Mouse (Mus musculus) forebrain, embryonic 15.5 days (tissue): Measurements from ENCODE around the gene Map3k12. TPM values are rescaled to one million over a fixed set of nuclear protein-coding genes. Genes with fewer than 3 reads are reported as not detected.

Experiments used
- ATAC-seq: fragments of 200-750 bp; cut with Nextera tagmentation; replicated peaks from 2 replicates; pipeline ENCODE4 v1.8.0; 2017; ENCODE audit warnings: mild to moderate bottlenecking, moderate TSS enrichment, moderate library complexity
- H3K27ac ChIP-seq: fragments of 300-500 bp; sonication (generic); replicated peaks from 2 replicates; pipeline ENCODE4 v1.5.1; 2015; ENCODE audit warnings: mild to moderate bottlenecking, inconsistent platforms
- H3K27me3 ChIP-seq: fragments of 300-500 bp; sonication (generic); 2 replicates; pipeline ENCODE4 v1.6.1; 2015; ENCODE audit warnings: inconsistent platforms
- H3K36me3 ChIP-seq: fragments of 300-500 bp; sonication (generic); 2 replicates; pipeline ENCODE4 v1.6.1; 2015; ENCODE audit warnings: mild to moderate bottlenecking, inconsistent platforms
- H3K4me1 ChIP-seq: fragments of 300-500 bp; sonication (generic); 2 replicates; pipeline ENCODE4 v1.6.1; 2015; ENCODE audit warnings: inconsistent platforms
- H3K4me2 ChIP-seq: fragments of 300-500 bp; sonication (generic); replicated peaks from 2 replicates; pipeline ENCODE4 v1.6.1; 2015; ENCODE audit warnings: mild to moderate bottlenecking, inconsistent platforms
- H3K4me3 ChIP-seq: fragments of 300-500 bp; sonication (generic); 2 replicates; pipeline ENCODE4 v1.5.1; 2015; ENCODE audit warnings: mild to moderate bottlenecking, inconsistent platforms
- H3K9ac ChIP-seq: fragments of 300-500 bp; sonication (generic); replicated peaks from 2 replicates; pipeline ENCODE4 v1.6.1; 2015; ENCODE audit warnings: mild to moderate bottlenecking, inconsistent platforms
- H3K9me3 ChIP-seq: fragments of 300-500 bp; sonication (generic); 2 replicates; pipeline ENCODE4 v1.6.1; 2016; ENCODE audit warnings: inconsistent platforms
- WGBS: fragments of 180-500 bp; shearing (Covaris S2); methylation state at CpG from one replicate; pipeline ENCODE4 v1.1.7; 2015; ENCODE audit warnings: mixed read lengths; 5-methylcytosine and 5-hydroxymethylcytosine counted together
- polyA plus RNA-seq: library from polyadenylated mRNA; unstranded; fragments of >200 nt; fragmentation: Nextera tagmentation; extraction: Ambion mirVana; gene quantifications from 2 replicates; pipeline ENCODE4 v1.2.1, GENCODE M21; 2015

Gene Map3k12
- polyA plus RNA-seq, 1 experiment from 2014 or later, result 55.9 TPM

DNA sequence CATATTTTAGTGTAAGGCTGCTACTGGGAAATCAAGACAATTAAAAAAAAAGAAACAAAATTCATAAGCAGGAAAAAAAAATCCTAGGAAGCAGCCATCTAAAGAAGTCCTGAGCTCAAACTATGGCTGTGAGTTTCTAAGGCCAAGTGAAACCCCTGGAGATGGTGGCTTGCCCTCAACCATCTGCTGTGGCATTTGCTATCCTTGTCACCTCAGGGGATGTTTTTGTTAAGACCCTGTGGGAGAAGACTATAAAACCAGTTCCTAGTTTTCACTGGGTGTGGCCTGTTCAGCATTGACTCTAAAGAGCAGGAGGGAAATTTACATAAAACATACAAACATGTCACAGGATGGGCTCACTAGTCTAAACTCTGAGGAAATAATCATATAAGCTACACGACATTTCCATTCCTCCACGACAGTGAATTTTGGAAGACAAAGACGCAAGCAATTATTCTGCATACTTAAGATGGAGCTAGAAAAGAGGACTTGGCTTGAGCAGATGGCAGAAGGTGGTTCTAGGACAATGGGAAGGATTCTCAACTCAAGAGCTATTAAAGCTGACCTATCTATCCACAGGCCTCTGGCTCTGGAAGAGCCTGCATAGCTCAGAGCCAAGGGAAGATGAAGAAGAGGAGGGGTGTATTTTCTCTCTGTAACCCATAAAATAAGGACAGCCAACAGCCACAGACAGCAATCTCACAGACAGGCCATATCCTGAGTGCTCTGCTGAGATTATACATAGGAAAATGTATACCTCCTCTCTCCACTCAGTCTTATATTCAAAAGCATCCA lies 15.4 kb upstream of the Map3k12 start:
- Histone ChIP-seq H3K36me3 (peaks cover 81% of the 10 kb centered on the region), H3K27ac (peak overlapping the region; percentile 61), H3K9me3 (no peaks in the 10 kb centered on the region), H3K4me1 (no peaks in the 10 kb centered on the region), H3K4me3 (no peak overlapping the region), H3K9ac (no peak overlapping the region), H3K4me2 (no peak overlapping the region), H3K27me3 (no peaks in the 10 kb centered on the region)
- ATAC-seq, result no peak
- 74% methylated on average over 3 of the region's 3 CpGs for WGBS

DNA sequence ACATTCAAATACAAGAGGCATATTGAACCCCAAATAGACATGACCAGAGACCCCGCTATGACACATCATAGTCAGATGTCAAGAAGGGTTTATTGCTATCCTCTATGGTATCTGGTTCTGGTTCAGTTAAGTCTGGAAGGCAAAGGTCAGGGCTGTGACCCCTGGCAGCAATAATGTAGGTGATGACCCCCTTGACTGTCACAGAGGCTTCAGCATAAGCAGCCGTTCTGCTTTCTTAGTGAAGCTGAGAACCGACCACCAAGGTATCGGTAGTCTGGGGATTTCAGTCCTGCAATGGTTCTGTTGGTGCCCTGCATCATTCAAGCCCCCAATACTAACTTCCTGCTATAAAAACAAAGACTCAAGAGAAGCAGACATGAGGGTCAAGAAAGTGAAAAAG lies 14.7 kb upstream of the Map3k12 start:
- H3K27ac ChIP-seq, result peak overlapping the region; percentile 61; the same call in 1 of the 2 replicates
- no peaks in the 10 kb centered on the region for H3K9me3 ChIP-seq
- peaks cover 77% of the 10 kb centered on the region for H3K36me3 ChIP-seq
- H3K4me3 ChIP-seq, result no peak overlapping the region
- H3K27me3 ChIP-seq, result no peaks in the 10 kb centered on the region
- 94% methylated on average over 4 of the region's 4 CpGs for WGBS
- H3K4me1 ChIP-seq, result no peaks in the 10 kb centered on the region
- H3K4me2 ChIP-seq, result no peak overlapping the region
- H3K9ac ChIP-seq, result no peak overlapping the region
- no peak for ATAC-seq

DNA sequence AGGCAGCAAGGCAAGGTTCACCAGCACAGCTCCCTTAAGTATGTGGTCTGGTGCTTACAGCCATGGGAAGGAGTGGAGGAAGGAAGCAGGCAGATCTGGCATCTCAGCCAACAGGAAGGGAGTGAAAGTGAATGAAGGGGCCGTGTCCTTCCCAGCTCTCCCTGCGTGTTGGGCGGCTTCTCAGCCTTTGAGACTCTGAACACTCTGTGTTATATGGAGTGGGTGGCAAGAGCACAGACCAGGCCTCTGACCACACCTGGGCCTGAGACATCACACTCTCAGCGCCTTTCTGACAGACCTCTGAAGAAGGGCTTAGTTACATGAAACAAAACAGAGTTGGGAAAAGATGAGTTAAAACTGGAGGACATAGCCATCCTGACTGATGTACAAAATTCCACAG lies 13.7 kb upstream of the Map3k12 start:
- no peak overlapping the region for H3K27ac ChIP-seq
- no peak overlapping the region for H3K4me2 ChIP-seq
- no peaks in the 10 kb centered on the region for H3K4me1 ChIP-seq
- H3K27me3 ChIP-seq, result no peaks in the 10 kb centered on the region
- ATAC-seq, result no peak
- peaks cover 67% of the 10 kb centered on the region for H3K36me3 ChIP-seq
- WGBS, result 86% methylated on average over 4 of the region's 4 CpGs
- H3K9me3 ChIP-seq, result no peaks in the 10 kb centered on the region
- no peak overlapping the region for H3K4me3 ChIP-seq
- H3K9ac ChIP-seq, result no peak overlapping the region

DNA sequence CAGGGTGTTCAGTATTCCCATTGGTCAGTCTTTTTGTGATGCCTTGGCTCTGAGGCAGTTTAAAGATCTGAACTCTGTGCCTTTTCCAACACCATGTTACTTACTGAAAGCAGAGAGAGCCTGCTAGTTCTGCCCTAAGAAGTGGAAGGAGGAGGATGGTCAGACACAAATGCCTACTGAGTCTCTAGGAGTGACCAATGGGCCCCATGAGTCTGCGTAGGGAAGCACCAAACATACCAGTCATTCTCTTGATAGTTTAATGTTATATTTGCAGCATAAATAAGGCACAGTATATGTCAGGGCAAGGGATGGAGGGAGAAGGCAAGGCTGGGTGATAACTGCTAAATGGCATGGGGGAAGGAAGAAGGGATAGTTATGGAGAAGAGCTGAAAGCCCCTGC lies 11.5 kb upstream of the Map3k12 start:
- no peak for ATAC-seq
- no peaks in the 10 kb centered on the region for H3K27me3 ChIP-seq
- peaks cover 65% of the 10 kb centered on the region for H3K36me3 ChIP-seq
- WGBS, result 95% methylated on average over 1 of the region's 1 CpGs
- no peaks in the 10 kb centered on the region for H3K9me3 ChIP-seq
- no peak overlapping the region for H3K27ac ChIP-seq
- H3K4me2 ChIP-seq, result no peak overlapping the region
- no peak overlapping the region for H3K9ac ChIP-seq
- no peaks in the 10 kb centered on the region for H3K4me1 ChIP-seq
- H3K4me3 ChIP-seq, result no peak overlapping the region

DNA sequence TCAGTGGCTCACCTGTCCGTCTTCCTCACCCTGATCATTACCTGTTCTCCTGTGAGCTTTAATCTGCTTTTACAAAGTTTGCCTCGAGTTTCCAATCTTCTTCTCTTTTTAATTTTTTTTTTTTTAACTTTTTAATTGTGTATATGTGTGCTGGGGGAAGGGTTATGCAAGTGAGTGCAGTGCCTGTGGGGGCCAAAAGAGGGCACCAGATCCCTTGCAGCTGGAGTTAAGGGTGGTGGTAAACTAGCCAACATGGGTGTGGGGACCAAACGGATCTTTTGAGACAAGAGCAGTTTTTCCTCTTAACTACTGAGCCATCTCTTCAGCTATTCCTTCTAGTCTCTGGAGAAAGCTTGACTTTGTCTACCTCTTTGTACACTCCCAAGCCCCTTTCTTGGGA lies 11.1 kb upstream of the Map3k12 start:
- H3K9me3 ChIP-seq, result no peaks in the 10 kb centered on the region
- no peak for ATAC-seq
- H3K4me2 ChIP-seq, result no peak overlapping the region
- no peaks in the 10 kb centered on the region for H3K4me1 ChIP-seq
- H3K4me3 ChIP-seq, result no peak overlapping the region
- WGBS, result 82% methylated on average over 3 of the region's 3 CpGs
- H3K36me3 ChIP-seq, result peaks cover 60% of the 10 kb centered on the region
- no peak overlapping the region for H3K27ac ChIP-seq
- no peak overlapping the region for H3K9ac ChIP-seq
- H3K27me3 ChIP-seq, result no peaks in the 10 kb centered on the region

DNA sequence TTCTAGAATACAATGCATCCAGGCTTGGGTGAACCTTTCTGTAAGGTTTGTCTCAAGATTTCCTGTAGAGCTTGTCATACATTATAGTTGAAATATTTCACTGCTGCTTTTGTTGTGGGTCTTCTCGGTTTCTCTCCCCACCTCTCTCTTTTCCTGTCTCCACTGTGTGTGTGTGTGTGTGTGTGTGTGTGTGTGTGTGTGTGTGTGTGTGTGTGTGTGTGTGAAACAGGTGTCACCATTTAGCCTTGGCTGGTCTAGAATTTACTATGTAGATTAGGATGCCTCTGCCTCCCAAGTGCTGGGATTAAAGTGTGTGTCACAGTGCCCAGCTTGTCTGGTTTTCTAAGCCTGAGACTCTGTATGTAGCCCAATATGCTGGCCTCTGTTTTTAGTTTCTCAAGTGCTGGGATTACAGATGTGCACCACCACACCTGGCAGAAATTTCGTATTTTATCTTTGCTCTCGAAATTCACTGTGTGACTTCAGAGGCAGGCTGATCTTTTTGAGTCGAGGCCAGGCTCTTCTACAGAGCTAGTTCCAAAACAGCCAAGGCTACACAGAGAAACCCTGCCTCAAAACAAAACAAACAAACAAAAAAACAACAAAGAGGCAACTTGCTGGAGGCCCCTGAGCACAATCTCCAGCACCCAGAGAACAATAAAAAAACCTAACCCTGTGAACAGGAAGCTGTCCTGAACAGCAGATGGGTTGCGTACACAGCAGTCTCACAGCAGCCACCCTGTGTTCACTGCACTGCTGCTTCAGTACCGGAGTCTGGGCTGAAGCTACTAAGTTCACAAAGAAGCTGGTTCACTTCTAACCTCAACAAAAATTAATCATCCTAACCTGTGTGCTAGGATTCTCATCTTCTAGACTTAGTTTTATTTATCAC lies 9.5 kb upstream of the Map3k12 start:
- Histone ChIP-seq H3K4me2 (no peak overlapping the region), H3K36me3 (peaks cover 64% of the 10 kb centered on the region), H3K4me1 (no peaks in the 10 kb centered on the region), H3K4me3 (no peak overlapping the region), H3K27ac (no peak overlapping the region), H3K9ac (no peak overlapping the region), H3K27me3 (no peaks in the 10 kb centered on the region), H3K9me3 (no peaks in the 10 kb centered on the region)
- 81% methylated on average over 6 of the region's 6 CpGs for WGBS
- ATAC-seq, result no peak

DNA sequence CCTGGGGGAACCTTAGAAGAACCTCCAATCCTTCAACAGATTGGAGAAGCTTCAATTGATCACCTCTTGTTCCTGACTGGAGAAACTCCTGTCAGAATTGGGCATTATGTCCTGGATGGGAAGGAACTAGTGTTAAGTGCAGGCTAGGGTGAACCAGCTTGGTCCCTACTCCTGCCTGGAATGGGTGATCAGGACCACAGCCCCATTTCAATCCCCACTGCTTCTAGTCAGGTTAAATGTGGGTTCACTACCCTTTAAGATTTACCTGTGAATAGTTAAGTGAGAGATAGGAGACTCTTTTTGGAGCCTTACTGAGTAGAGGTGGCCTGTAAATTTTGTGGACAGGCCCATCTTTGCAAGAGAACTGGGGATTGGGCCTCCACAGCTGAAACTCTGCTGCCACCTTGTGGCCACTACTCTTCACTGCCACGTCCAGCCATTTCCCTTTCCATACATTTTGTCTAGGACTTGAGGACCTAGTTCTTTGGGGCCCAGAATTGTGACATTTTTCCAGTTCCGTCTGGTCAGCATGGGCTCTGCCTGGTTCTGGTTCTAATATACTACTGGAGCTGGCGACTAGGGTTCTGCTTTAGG lies 8.1 kb upstream of the Map3k12 start, which contains the start of gene Npff:
Npff (minus strand) TSS at position 51 of the 594 bp plus-strand sequence.
- Histone ChIP-seq H3K9me3 (no peaks in the 10 kb centered on the region), H3K27ac (0 out of 2 replicates have a peak within 1 kb of the TSS, but pooled peaks have one; percentile 29), H3K36me3 (peaks cover 59% of the 10 kb centered on the region), H3K4me3 (no peak within 1 kb of the TSS), H3K4me2 (no peak within 1 kb of the TSS), H3K27me3 (no peaks in the 10 kb centered on the region), H3K4me1 (peaks cover 2% of the 10 kb centered on the region; the same call in 1 of the 2 replicates), H3K9ac (no peak within 1 kb of the TSS)
- 5% methylated on average over 3 of the region's 3 CpGs for WGBS
- peak; percentile 34 for ATAC-seq

DNA sequence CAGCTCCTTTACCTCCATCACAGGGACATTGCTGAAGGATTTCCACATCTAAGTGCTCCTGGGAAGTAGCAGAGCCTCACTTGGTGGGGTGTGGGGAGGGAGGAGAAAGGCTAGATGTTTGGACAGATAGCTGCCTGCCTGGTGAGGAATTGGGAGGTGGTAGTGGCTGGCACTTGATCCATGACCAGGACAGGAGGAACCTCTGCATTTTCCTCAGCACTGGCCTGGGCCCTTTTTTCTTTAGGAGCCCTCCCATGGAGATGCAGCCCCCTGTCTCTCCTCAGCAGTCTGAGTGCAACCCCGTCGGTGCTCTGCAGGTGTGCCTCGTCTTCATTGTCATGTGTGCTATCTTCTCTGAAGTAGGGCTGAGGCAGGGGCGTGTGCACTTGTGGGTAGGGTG lies 4.6 kb upstream of the Map3k12 start:
- Histone ChIP-seq H3K4me2 (no peak overlapping the region), H3K27ac (no peak overlapping the region), H3K9ac (no peak overlapping the region), H3K4me3 (no peak overlapping the region), H3K4me1 (peaks cover 12% of the 10 kb centered on the region), H3K9me3 (no peaks in the 10 kb centered on the region), H3K36me3 (peaks cover 30% of the 10 kb centered on the region), H3K27me3 (no peaks in the 10 kb centered on the region)
- ATAC-seq, result no peak
- 80% methylated on average over 4 of the region's 4 CpGs for whole genome bisulfite sequencing

DNA sequence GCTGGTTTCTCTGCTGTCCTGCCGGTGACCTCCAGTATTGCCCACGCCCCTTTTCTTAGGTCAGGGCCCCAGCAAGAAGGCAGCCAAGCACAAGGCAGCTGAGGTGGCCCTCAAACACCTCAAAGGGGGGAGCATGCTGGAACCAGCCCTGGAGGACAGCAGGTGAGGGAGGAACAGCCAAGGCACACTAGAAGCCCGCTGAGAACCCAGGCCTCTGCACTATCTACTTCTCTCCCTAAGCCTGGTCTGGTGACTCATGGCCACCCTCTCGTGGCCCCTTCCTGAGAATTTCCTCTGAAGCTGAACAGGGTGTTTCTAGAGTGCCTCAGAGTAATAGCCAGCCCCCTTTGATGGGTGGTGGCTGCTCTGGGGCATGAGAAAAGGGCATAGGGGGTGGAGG lies 3.6 kb upstream of the Map3k12 start:
- no peak overlapping the region for H3K4me3 ChIP-seq
- H3K27ac ChIP-seq, result no peak overlapping the region
- H3K36me3 ChIP-seq, result peaks cover 30% of the 10 kb centered on the region
- no peaks in the 10 kb centered on the region for H3K27me3 ChIP-seq
- ATAC-seq, result no peak
- H3K4me2 ChIP-seq, result no peak overlapping the region
- no peaks in the 10 kb centered on the region for H3K9me3 ChIP-seq
- H3K9ac ChIP-seq, result no peak overlapping the region
- H3K4me1 ChIP-seq, result peaks cover 21% of the 10 kb centered on the region
- WGBS, result 89% methylated on average over 4 of the region's 4 CpGs

DNA sequence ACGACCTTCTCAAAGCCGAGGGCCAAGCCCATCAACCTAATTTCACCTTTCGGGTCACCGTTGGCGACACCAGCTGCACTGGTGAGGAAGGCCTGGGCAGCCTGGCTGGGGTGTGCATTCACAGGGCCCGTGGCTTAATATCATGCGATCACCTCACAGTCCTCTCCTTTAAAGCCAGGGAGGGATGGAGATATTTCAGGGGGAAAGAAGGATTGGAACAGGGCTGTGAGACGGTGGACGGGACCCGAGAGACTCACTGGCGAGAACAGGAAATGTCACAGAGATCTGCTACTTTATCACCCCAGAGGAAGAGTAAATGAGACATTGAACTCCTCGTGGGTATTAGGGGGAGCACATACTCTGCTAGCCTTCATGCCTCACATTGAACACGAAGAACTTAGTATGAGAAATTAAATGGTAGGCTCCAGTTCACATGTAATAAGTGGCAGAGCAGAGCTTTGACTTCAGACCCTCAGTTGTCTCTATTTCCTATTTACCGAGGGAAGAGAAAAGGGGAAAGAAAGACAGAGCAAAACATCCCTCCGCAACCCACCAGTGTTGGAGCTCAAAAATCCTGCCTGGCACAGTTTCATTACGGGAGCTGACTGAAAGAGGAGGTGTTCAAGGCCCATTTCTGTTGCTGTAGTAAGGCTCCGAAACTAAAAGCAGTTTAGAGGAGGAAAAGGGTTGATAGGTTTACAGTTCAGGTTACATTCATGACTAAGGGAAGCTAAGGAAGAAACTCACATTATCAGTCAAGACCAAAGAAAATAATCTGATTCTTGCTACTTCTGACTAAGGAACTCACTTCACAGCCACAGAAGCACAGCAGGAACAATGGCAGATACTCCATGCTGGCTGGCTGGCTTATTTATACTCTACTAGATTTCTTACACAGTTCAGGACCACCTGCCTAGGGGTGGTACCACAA lies 2.6 kb upstream of the Map3k12 start:
- Histone ChIP-seq H3K27me3 (no peaks in the 10 kb centered on the region), H3K9me3 (no peaks in the 10 kb centered on the region), H3K4me1 (peaks cover 30% of the 10 kb centered on the region), H3K36me3 (peaks cover 30% of the 10 kb centered on the region), H3K4me3 (peak overlapping the region; percentile 76), H3K4me2 (peak overlapping the region; percentile 85), H3K9ac (peak overlapping the region; percentile 88), H3K27ac (peak overlapping the region; percentile 100)
- no peak for ATAC-seq
- WGBS, result 69% methylated on average over 17 of the region's 17 CpGs

DNA sequence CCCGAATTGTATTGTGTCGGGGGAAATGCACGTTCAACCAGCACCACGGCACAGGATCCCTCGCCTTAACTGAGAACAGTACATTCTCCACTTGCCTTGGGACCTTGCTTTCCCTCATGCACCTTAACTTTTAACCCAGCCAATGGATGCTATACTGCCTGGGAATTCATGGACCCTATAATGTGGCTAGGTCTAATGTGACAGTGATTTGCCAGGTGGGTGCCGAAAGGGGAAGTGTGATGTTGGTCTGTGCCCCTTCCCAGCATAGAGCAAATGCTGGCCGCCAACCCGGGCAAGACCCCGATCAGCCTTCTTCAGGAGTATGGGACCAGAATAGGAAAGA lies 2.0 kb upstream of the Map3k12 start:
- no peak for ATAC-seq
- Histone ChIP-seq H3K9ac (peak overlapping the region; percentile 88), H3K27me3 (no peaks in the 10 kb centered on the region), H3K27ac (peak overlapping the region; percentile 100), H3K4me1 (peaks cover 35% of the 10 kb centered on the region), H3K4me3 (peak overlapping the region; percentile 76), H3K9me3 (no peaks in the 10 kb centered on the region), H3K36me3 (peaks cover 24% of the 10 kb centered on the region), H3K4me2 (peak overlapping the region; percentile 85)
- 19% methylated on average over 9 of the region's 9 CpGs for whole genome bisulfite sequencing
